Mouse (Mus musculus): ENCODE results near the gene Gga3. TPM values are rescaled to one million over a fixed set of nuclear protein-coding genes. Genes with fewer than 3 reads are reported as not detected.

The Gga3 gene
- polyA plus RNA-seq, 1 experiment from 2014 or later: 24.5 TPM

- peaks cover 87% of the 10 kb centered on the region for H3K36me3 ChIP-seq (ENCODE audit: insufficient read depth, low read length)
- H3K9me3 ChIP-seq (ENCODE audit: low read length): no peaks in the 10 kb centered on the region
- H3K27me3 ChIP-seq (ENCODE audit: insufficient read depth, low read length): no peaks in the 10 kb centered on the region
- H3K4me2 ChIP-seq (replicated peaks; ENCODE audit: low read depth, low read length): no peak overlapping the region
- ATAC-seq (ENCODE audit: low FRiP score, low TSS enrichment): no peak
- no peak overlapping the region for H3K9ac ChIP-seq (replicated peaks; ENCODE audit: low read length)
- no peaks in the 10 kb centered on the region for H3K4me1 ChIP-seq (ENCODE audit: insufficient read depth, low read length)
- WGBS: 87% methylated on average over 7 of the region's 7 CpGs
- H3K4me3 ChIP-seq (ENCODE audit: low read length): no peak overlapping the region
- H3K27ac ChIP-seq (ENCODE audit: low read length): no peak overlapping the region
Observed at GRCm38 (mm10) chr11:115585573-115586100, 18.2 kb downstream of the Gga3 start.

GRCm38 (mm10) chr11:115584376-115585073 lies 19.3 kb downstream of the Gga3 start:
- 86% methylated on average over 10 of the region's 10 CpGs for WGBS

GRCm38 (mm10) chr11:115582913-115583606 lies 20.8 kb downstream of the Gga3 start:
- ATAC-seq (ENCODE audit: low FRiP score, low TSS enrichment): no peak
- WGBS: 79% methylated on average over 10 of the region's 10 CpGs

More at GRCm38 (mm10) chr11:115584376-115585073, 19.3 kb downstream of the Gga3 start:
- peaks cover 83% of the 10 kb centered on the region for H3K36me3 ChIP-seq (ENCODE audit: insufficient read depth, low read length)
- H3K9me3 ChIP-seq (ENCODE audit: low read length): no peaks in the 10 kb centered on the region
- no peaks in the 10 kb centered on the region for H3K27me3 ChIP-seq (ENCODE audit: insufficient read depth, low read length)
- H3K4me1 ChIP-seq (ENCODE audit: insufficient read depth, low read length): no peaks in the 10 kb centered on the region
- H3K4me3 ChIP-seq (ENCODE audit: low read length): no peak overlapping the region
- H3K9ac ChIP-seq (replicated peaks; ENCODE audit: low read length): no peak overlapping the region
- no peak overlapping the region for H3K4me2 ChIP-seq (replicated peaks; ENCODE audit: low read depth, low read length)
- no peak overlapping the region for H3K27ac ChIP-seq (ENCODE audit: low read length)
- no peak for ATAC-seq (ENCODE audit: low FRiP score, low TSS enrichment)

DNA sequence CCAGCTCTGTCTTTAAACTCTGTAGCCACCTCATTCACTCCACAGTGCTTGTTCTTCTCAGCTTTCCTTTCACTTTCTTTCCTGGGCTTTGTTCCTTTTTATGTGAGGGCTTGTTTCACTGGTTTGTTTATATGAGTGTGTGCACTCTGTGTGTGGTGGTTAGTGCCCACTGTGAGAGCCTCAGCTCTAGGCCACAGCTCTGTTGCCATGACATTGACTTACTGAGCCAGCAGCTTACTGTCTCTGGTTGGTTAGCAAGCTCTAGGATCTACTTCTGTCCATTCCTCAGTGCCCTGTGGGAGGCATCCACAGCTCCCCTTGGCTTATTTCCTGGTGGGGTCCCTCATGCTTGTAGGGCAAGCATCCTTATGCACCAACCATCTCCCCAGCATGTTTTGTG lies 24.8 kb downstream of the Gga3 start:
- H3K9me3 ChIP-seq (ENCODE audit: low read length): no peaks in the 10 kb centered on the region
- peaks cover 61% of the 10 kb centered on the region for H3K36me3 ChIP-seq (ENCODE audit: insufficient read depth, low read length)
- no peak overlapping the region for H3K9ac ChIP-seq (replicated peaks; ENCODE audit: low read length)

More at GRCm38 (mm10) chr11:115582913-115583606, 20.8 kb downstream of the Gga3 start:
- Histone ChIP-seq H3K4me2 (replicated peaks; ENCODE audit: low read depth, low read length) (no peak overlapping the region), H3K36me3 (ENCODE audit: insufficient read depth, low read length) (peaks cover 87% of the 10 kb centered on the region), H3K4me1 (ENCODE audit: insufficient read depth, low read length) (no peaks in the 10 kb centered on the region), H3K27me3 (ENCODE audit: insufficient read depth, low read length) (no peaks in the 10 kb centered on the region), H3K27ac (ENCODE audit: low read length) (no peak overlapping the region), H3K9me3 (ENCODE audit: low read length) (no peaks in the 10 kb centered on the region), H3K9ac (replicated peaks; ENCODE audit: low read length) (no peak overlapping the region), H3K4me3 (ENCODE audit: low read length) (no peak overlapping the region)

GRCm38 (mm10) chr11:115564961-115565360 lies 38.9 kb downstream of the Gga3 start:
- no peak for ATAC-seq (ENCODE audit: low FRiP score, low TSS enrichment)
- 12% methylated on average over 7 of the region's 7 CpGs for WGBS
- peak overlapping the region; percentile 75 for H3K9ac ChIP-seq (replicated peaks; ENCODE audit: low read length)
- H3K9me3 ChIP-seq (ENCODE audit: low read length): no peaks in the 10 kb centered on the region
- no peak overlapping the region for H3K27ac ChIP-seq (ENCODE audit: low read length)
- H3K4me2 ChIP-seq (replicated peaks; ENCODE audit: low read depth, low read length): peak overlapping the region; percentile 67
- peaks cover 35% of the 10 kb centered on the region for H3K36me3 ChIP-seq (ENCODE audit: insufficient read depth, low read length)
- peaks cover 10% of the 10 kb centered on the region for H3K4me1 ChIP-seq (ENCODE audit: insufficient read depth, low read length)
- peak overlapping the region; percentile 92 for H3K4me3 ChIP-seq (ENCODE audit: low read length)
- H3K27me3 ChIP-seq (ENCODE audit: insufficient read depth, low read length): no peaks in the 10 kb centered on the region

More for the DNA sequence above, 24.8 kb downstream of the Gga3 start:
- H3K4me1 ChIP-seq (ENCODE audit: insufficient read depth, low read length): no peaks in the 10 kb centered on the region
- H3K4me3 ChIP-seq (ENCODE audit: low read length): no peak overlapping the region
- no peak overlapping the region for H3K27ac ChIP-seq (ENCODE audit: low read length)
- H3K4me2 ChIP-seq (replicated peaks; ENCODE audit: low read depth, low read length): no peak overlapping the region
- no peaks in the 10 kb centered on the region for H3K27me3 ChIP-seq (ENCODE audit: insufficient read depth, low read length)
- ATAC-seq (ENCODE audit: low FRiP score, low TSS enrichment): no peak

GRCm38 (mm10) chr11:115564064-115564809 lies 39.6 kb downstream of the Gga3 start, which contains the start of gene Nup85:
Gene Nup85, plus strand, starts transcription at chr11:115564434.
- ATAC-seq (ENCODE audit: low FRiP score, low TSS enrichment): peak; percentile 94
- Histone ChIP-seq H3K4me1 (ENCODE audit: insufficient read depth, low read length) (peaks cover 10% of the 10 kb centered on the region), H3K36me3 (ENCODE audit: insufficient read depth, low read length) (peaks cover 27% of the 10 kb centered on the region), H3K9me3 (ENCODE audit: low read length) (no peaks in the 10 kb centered on the region), H3K9ac (replicated peaks; ENCODE audit: low read length) (peak within 1 kb of the TSS; percentile 75), H3K4me2 (replicated peaks; ENCODE audit: low read depth, low read length) (peak within 1 kb of the TSS; percentile 67), H3K4me3 (ENCODE audit: low read length) (peak within 1 kb of the TSS; percentile 92), H3K27me3 (ENCODE audit: insufficient read depth, low read length) (no peaks in the 10 kb centered on the region), H3K27ac (ENCODE audit: low read length) (peak within 1 kb of the TSS; percentile 81)
- under 1% methylated on average over 42 of the region's 42 CpGs for WGBS

DNA sequence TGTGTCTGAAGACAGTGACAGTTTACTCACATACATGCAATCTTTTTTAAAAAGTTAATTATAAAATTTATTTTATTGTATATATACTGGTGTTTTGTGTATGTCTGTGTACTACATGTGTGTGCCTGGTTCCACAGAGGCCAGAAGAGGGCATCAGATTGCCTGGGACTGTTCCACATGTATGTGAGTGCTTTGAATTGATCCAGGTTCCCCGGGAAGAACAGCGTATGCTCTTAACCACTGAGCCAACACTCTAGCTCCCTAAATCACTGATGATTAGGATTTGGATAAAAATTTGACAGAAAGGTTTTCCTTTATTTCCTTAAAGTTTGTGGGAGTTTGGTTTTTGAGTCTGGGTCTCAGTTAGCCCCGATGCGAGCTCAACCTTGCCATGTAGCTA lies 40.4 kb downstream of the Gga3 start:
- H3K4me2 ChIP-seq (replicated peaks; ENCODE audit: low read depth, low read length): peak overlapping the region; percentile 67
- WGBS: 48% methylated on average over 4 of the region's 4 CpGs
- H3K9me3 ChIP-seq (ENCODE audit: low read length): no peaks in the 10 kb centered on the region
- peaks cover 10% of the 10 kb centered on the region for H3K4me1 ChIP-seq (ENCODE audit: insufficient read depth, low read length)
- H3K27ac ChIP-seq (ENCODE audit: low read length): peak overlapping the region; percentile 81
- H3K27me3 ChIP-seq (ENCODE audit: insufficient read depth, low read length): no peaks in the 10 kb centered on the region
- H3K9ac ChIP-seq (replicated peaks; ENCODE audit: low read length): peak overlapping the region; percentile 75
- no peak for ATAC-seq (ENCODE audit: low FRiP score, low TSS enrichment)
- peaks cover 20% of the 10 kb centered on the region for H3K36me3 ChIP-seq (ENCODE audit: insufficient read depth, low read length)
- H3K4me3 ChIP-seq (ENCODE audit: low read length): peak overlapping the region; percentile 92

GRCm38 (mm10) chr11:115555717-115556116 lies 48.1 kb downstream of the Gga3 start:
- H3K27me3 ChIP-seq (ENCODE audit: insufficient read depth, low read length): no peaks in the 10 kb centered on the region
- H3K9ac ChIP-seq (replicated peaks; ENCODE audit: low read length): no peak overlapping the region
- no peaks in the 10 kb centered on the region for H3K9me3 ChIP-seq (ENCODE audit: low read length)
- H3K4me3 ChIP-seq (ENCODE audit: low read length): no peak overlapping the region
- no peak overlapping the region for H3K27ac ChIP-seq (ENCODE audit: low read length)
- WGBS: 80% methylated on average over 17 of the region's 17 CpGs
- H3K4me2 ChIP-seq (replicated peaks; ENCODE audit: low read depth, low read length): no peak overlapping the region
- no peaks in the 10 kb centered on the region for H3K36me3 ChIP-seq (ENCODE audit: insufficient read depth, low read length)
- H3K4me1 ChIP-seq (ENCODE audit: insufficient read depth, low read length): no peaks in the 10 kb centered on the region
- no peak for ATAC-seq (ENCODE audit: low FRiP score, low TSS enrichment)

- no peak for ATAC-seq (ENCODE audit: low FRiP score, low TSS enrichment)
- WGBS: 65% methylated on average over 4 of the region's 4 CpGs
- no peaks in the 10 kb centered on the region for H3K36me3 ChIP-seq (ENCODE audit: insufficient read depth, low read length)
Observed at GRCm38 (mm10) chr11:115552783-115553182, 51.1 kb downstream of the Gga3 start.

More at GRCm38 (mm10) chr11:115552783-115553182, 51.1 kb downstream of the Gga3 start:
- Histone ChIP-seq H3K4me3 (ENCODE audit: low read length) (no peak overlapping the region), H3K9ac (replicated peaks; ENCODE audit: low read length) (no peak overlapping the region), H3K9me3 (ENCODE audit: low read length) (peaks cover 5% of the 10 kb centered on the region), H3K4me2 (replicated peaks; ENCODE audit: low read depth, low read length) (no peak overlapping the region), H3K4me1 (ENCODE audit: insufficient read depth, low read length) (no peaks in the 10 kb centered on the region), H3K27me3 (ENCODE audit: insufficient read depth, low read length) (no peaks in the 10 kb centered on the region), H3K27ac (ENCODE audit: low read length) (no peak overlapping the region)
